Mouse (Mus musculus): ENCODE data around the gene Krt80. TPM values are rescaled to one million over a fixed set of nuclear protein-coding genes. Genes with fewer than 3 reads are reported as not detected.

Krt80 gene
- polyA plus RNA-seq, 1 experiment = 14.2 TPM

- peak; percentile 63 for DNase-seq
- no peaks in the 10 kb centered on the region for H3K36me3 ChIP-seq (ENCODE audit: control insufficient read depth, insufficient read depth, low read length)
- peaks cover 4% of the 10 kb centered on the region; the same call in 1 of the 2 replicates for H3K4me1 ChIP-seq (ENCODE audit: control insufficient read depth, insufficient read depth, low read length)
- 68% methylated on average over 6 of the region's 6 CpGs for WGBS
- H3K27me3 ChIP-seq (replicated peaks; ENCODE audit: control insufficient read depth, insufficient read depth, low read length) = no peaks in the 10 kb centered on the region
- 0 out of 2 replicates have a peak overlapping the region, but pooled peaks have one; percentile 6 for H3K27ac ChIP-seq (ENCODE audit: insufficient read depth, low read depth, low read length)
- TF ChIP-seq CTCF (conservative IDR thresholded peaks at IDR 0.05; ENCODE audit: insufficient read depth, insufficient read length, low read depth, low read length) (no peak), POLR2A (IDR thresholded peaks at IDR 0.05; ENCODE audit: low read depth, low read length) (no peak)
- H3K4me3 ChIP-seq (ENCODE audit: insufficient read depth, low read depth, low read length) = no peak overlapping the region; the same call in 1 of the 2 replicates
Measured at GRCm38 (mm10) chr15:101364425-101364824, 5.5 kb downstream of the Krt80 start.

DNA sequence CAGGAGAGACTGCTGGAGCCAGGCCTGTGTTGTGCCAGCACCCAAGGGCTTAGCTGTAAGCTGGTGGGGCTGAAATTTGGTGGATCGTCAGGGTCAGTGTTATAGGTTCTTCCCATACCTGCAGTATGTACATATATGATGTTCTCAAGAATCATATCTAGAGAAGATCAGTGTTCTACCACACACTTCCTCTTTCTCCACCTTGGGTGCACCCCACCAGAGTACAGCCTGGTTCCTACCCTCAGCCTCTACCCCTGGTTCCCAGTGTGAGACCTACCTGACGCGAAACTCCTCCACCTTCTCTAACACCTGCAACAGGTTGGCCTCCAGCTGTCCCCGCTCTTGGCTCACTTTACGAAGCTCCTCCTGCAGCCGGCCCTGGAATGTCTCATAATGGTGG is 6.0 kb downstream of the Krt80 start:
- no peak overlapping the region; the same call in 1 of the 2 replicates for H3K4me3 ChIP-seq (ENCODE audit: insufficient read depth, low read depth, low read length)
- 79% methylated on average over 6 of the region's 6 CpGs for WGBS
- H3K36me3 ChIP-seq (ENCODE audit: control insufficient read depth, insufficient read depth, low read length) = no peaks in the 10 kb centered on the region
- TF ChIP-seq POLR2A (IDR thresholded peaks at IDR 0.05; ENCODE audit: low read depth, low read length) = no peak
- no peak for TF ChIP-seq CTCF (conservative IDR thresholded peaks at IDR 0.05; ENCODE audit: insufficient read depth, insufficient read length, low read depth, low read length)
- H3K4me1 ChIP-seq (ENCODE audit: control insufficient read depth, insufficient read depth, low read length) = peaks cover 4% of the 10 kb centered on the region; the same call in 1 of the 2 replicates
- no peak for DNase-seq
- no peak overlapping the region for H3K27ac ChIP-seq (ENCODE audit: insufficient read depth, low read depth, low read length)
- no peaks in the 10 kb centered on the region for H3K27me3 ChIP-seq (replicated peaks; ENCODE audit: control insufficient read depth, insufficient read depth, low read length)

GRCm38 (mm10) chr15:101362393-101363010 is 7.5 kb downstream of the Krt80 start:
- H3K36me3 ChIP-seq (ENCODE audit: control insufficient read depth, insufficient read depth, low read length) = no peaks in the 10 kb centered on the region
- H3K4me1 ChIP-seq (ENCODE audit: control insufficient read depth, insufficient read depth, low read length) = peaks cover 4% of the 10 kb centered on the region; the same call in 1 of the 2 replicates
- no peak overlapping the region for H3K27ac ChIP-seq (ENCODE audit: insufficient read depth, low read depth, low read length)
- H3K27me3 ChIP-seq (replicated peaks; ENCODE audit: control insufficient read depth, insufficient read depth, low read length) = no peaks in the 10 kb centered on the region
- TF ChIP-seq POLR2A (IDR thresholded peaks at IDR 0.05; ENCODE audit: low read depth, low read length) = no peak
- no peak for DNase-seq
- 67% methylated on average over 4 of the region's 4 CpGs for WGBS
- H3K4me3 ChIP-seq (ENCODE audit: insufficient read depth, low read depth, low read length) = no peak overlapping the region

DNA sequence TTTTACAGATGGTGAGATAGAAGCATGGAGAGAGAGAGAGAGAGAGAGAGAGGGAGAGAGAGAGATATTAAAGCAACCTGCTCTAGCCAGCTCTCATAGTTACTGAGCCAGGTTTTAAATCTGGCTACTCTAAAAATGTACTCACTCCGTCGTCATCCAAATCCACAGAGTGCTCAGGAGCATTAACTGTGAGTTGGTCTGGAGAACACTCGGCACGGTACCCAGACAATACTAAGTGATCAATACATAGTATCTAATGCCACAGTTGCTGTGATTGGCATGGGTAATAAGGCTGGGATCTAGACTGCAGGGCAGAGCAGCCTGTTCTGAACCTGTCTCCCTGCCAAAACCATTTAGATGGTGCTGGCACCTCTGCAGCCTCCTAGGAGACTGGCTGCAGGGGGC is 14.6 kb downstream of the Krt80 start:
- TF ChIP-seq CTCF (conservative IDR thresholded peaks at IDR 0.05; ENCODE audit: insufficient read depth, insufficient read length, low read depth, low read length) (no peak), POLR2A (IDR thresholded peaks at IDR 0.05; ENCODE audit: low read depth, low read length) (no peak)
- no peak for DNase-seq
- H3K4me3 ChIP-seq (ENCODE audit: insufficient read depth, low read depth, low read length) = no peak overlapping the region
- no peaks in the 10 kb centered on the region for H3K27me3 ChIP-seq (replicated peaks; ENCODE audit: control insufficient read depth, insufficient read depth, low read length)
- no peaks in the 10 kb centered on the region for H3K36me3 ChIP-seq (ENCODE audit: control insufficient read depth, insufficient read depth, low read length)
- no peaks in the 10 kb centered on the region for H3K4me1 ChIP-seq (ENCODE audit: control insufficient read depth, insufficient read depth, low read length)
- 84% methylated on average over 4 of the region's 4 CpGs for WGBS
- H3K27ac ChIP-seq (ENCODE audit: insufficient read depth, low read depth, low read length) = no peak overlapping the region

GRCm38 (mm10) chr15:101352706-101353465 is 17.1 kb downstream of the Krt80 start:
- H3K27ac ChIP-seq (ENCODE audit: insufficient read depth, low read depth, low read length) = no peak overlapping the region
- H3K27me3 ChIP-seq (replicated peaks; ENCODE audit: control insufficient read depth, insufficient read depth, low read length) = no peaks in the 10 kb centered on the region
- TF ChIP-seq POLR2A (IDR thresholded peaks at IDR 0.05; ENCODE audit: low read depth, low read length) (no peak), CTCF (conservative IDR thresholded peaks at IDR 0.05; ENCODE audit: insufficient read depth, insufficient read length, low read depth, low read length) (no peak)
- WGBS = 65% methylated on average over 10 of the region's 10 CpGs
- DNase-seq = no peak
- H3K4me3 ChIP-seq (ENCODE audit: insufficient read depth, low read depth, low read length) = no peak overlapping the region
- H3K4me1 ChIP-seq (ENCODE audit: control insufficient read depth, insufficient read depth, low read length) = no peaks in the 10 kb centered on the region
- H3K36me3 ChIP-seq (ENCODE audit: control insufficient read depth, insufficient read depth, low read length) = no peaks in the 10 kb centered on the region

DNA sequence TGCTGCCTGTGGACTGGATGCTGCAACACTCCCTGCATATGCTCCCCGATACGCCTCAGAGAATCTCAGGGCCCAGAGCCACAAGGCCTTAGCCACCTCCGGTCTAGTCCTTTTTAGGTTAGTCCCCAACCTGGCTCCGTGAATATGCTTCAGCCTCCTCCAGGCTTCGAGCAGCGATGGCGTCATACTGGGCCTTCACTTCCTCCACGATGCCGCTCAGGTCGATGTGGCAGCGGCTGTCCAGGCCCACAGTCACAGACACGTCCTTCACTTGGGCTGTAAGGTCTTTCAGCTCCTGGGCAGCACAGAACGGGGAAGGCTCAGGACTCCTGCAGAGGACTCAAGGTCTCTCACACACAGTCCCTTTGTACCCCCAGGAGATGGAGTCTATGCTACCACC is 17.9 kb downstream of the Krt80 start:
- TF ChIP-seq POLR2A (IDR thresholded peaks at IDR 0.05; ENCODE audit: low read depth, low read length) (no peak), CTCF (conservative IDR thresholded peaks at IDR 0.05; ENCODE audit: insufficient read depth, insufficient read length, low read depth, low read length) (no peak)
- WGBS = 85% methylated on average over 13 of the region's 13 CpGs
- DNase-seq = no peak
- no peaks in the 10 kb centered on the region for H3K4me1 ChIP-seq (ENCODE audit: control insufficient read depth, insufficient read depth, low read length)
- no peak overlapping the region for H3K4me3 ChIP-seq (ENCODE audit: insufficient read depth, low read depth, low read length)
- no peaks in the 10 kb centered on the region for H3K27me3 ChIP-seq (replicated peaks; ENCODE audit: control insufficient read depth, insufficient read depth, low read length)
- H3K27ac ChIP-seq (ENCODE audit: insufficient read depth, low read depth, low read length) = no peak overlapping the region
- no peaks in the 10 kb centered on the region for H3K36me3 ChIP-seq (ENCODE audit: control insufficient read depth, insufficient read depth, low read length)

- DNase-seq = peak; percentile 51
- WGBS = 71% methylated on average over 5 of the region's 5 CpGs
Measured at GRCm38 (mm10) chr15:101341797-101342515, 28.0 kb downstream of the Krt80 start.

More at GRCm38 (mm10) chr15:101341797-101342515, 28.0 kb downstream of the Krt80 start:
- H3K27ac ChIP-seq (ENCODE audit: insufficient read depth, low read depth, low read length) = no peak overlapping the region
- TF ChIP-seq POLR2A (IDR thresholded peaks at IDR 0.05; ENCODE audit: low read depth, low read length) (no peak), CTCF (conservative IDR thresholded peaks at IDR 0.05; ENCODE audit: insufficient read depth, insufficient read length, low read depth, low read length) (peak; percentile 64)
- H3K36me3 ChIP-seq (ENCODE audit: control insufficient read depth, insufficient read depth, low read length) = no peaks in the 10 kb centered on the region
- H3K4me3 ChIP-seq (ENCODE audit: insufficient read depth, low read depth, low read length) = no peak overlapping the region
- no peaks in the 10 kb centered on the region for H3K4me1 ChIP-seq (ENCODE audit: control insufficient read depth, insufficient read depth, low read length)
- no peaks in the 10 kb centered on the region for H3K27me3 ChIP-seq (replicated peaks; ENCODE audit: control insufficient read depth, insufficient read depth, low read length)

Measured in kidney, adult 2 months (tissue).